Mouse (Mus musculus): ENCODE data around the gene Klhdc8b. TPM values are rescaled to one million over a fixed set of nuclear protein-coding genes. Genes with fewer than 3 reads are reported as not detected.

The Klhdc8b gene
- total RNA-seq, 2 experiments from 2014 or later = 17.6 to 21.3 TPM

- no peak for DNase-seq (ENCODE audit: extremely low spot score in 1 of 2, low spot score in 1 of 2)
Observed at GRCm38 (mm10) chr9:108398324-108398723, 63.1 kb downstream of the Klhdc8b start.

Other genes starting within 250 kb of the Klhdc8b start
- 10 to 100 TPM; 90.4 to 95.2 TPM for gene Dag1, start 197.6 kb downstream of the Klhdc8b start, total RNA-seq (2021)
- 100 to 1,000 TPM in 1 of 2 experiments, 10 to 100 TPM in 1; 93.0 to 121 TPM for gene Nicn1, start 171.2 kb downstream of the Klhdc8b start, total RNA-seq (2021)
- 10 to 100 TPM; 28.5 to 31.6 TPM for gene Amt, start 164.7 kb downstream of the Klhdc8b start, total RNA-seq (2021)
- gene Rhoa, start 155.5 kb downstream of the Klhdc8b start, total RNA-seq (2021) = 100 to 1,000 TPM; 167 to 187 TPM
- 10 to 100 TPM; 36.0 to 37.9 TPM for gene Tcta, start 155.4 kb downstream of the Klhdc8b start, total RNA-seq (2021)
- gene Gpx1, start 122.7 kb downstream of the Klhdc8b start, total RNA-seq (2021) = 10 to 100 TPM; 64.8 to 76.7 TPM
- 100 to 1,000 TPM; 102 to 108 TPM for gene Usp4, start 113.7 kb downstream of the Klhdc8b start, total RNA-seq (2021)
- 1 to 10 TPM; 1.4 to 2.4 TPM for gene 1700102P08Rik, start 68.8 kb downstream of the Klhdc8b start, total RNA-seq (2021)
- gene Ccdc36, start 33.1 kb downstream of the Klhdc8b start, total RNA-seq (2021) = under 1 TPM; 0.10 to 0.16 TPM
- gene BC048562, start 25.1 kb downstream of the Klhdc8b start, total RNA-seq (2021) = not detected
- gene Ccdc71, start 1.1 kb downstream of the Klhdc8b start, total RNA-seq (2021) = 10 to 100 TPM; 28.4 to 41.1 TPM
- gene Lamb2, start 18.2 kb upstream of the Klhdc8b start, total RNA-seq (2021) = 10 to 100 TPM; 25.9 to 27.8 TPM
- gene Usp19, start 29.0 kb upstream of the Klhdc8b start, total RNA-seq (2021) = 100 to 1,000 TPM; 127 to 155 TPM
- 10 to 100 TPM; 76.6 to 82.5 TPM for gene Qars, start 46.1 kb upstream of the Klhdc8b start, total RNA-seq (2021)
- 100 to 1,000 TPM; 133 to 142 TPM for gene Qrich1, start 55.2 kb upstream of the Klhdc8b start, total RNA-seq (2021)
- 10 to 100 TPM; 60.1 to 62.8 TPM for gene Impdh2, start 98.7 kb upstream of the Klhdc8b start, total RNA-seq (2021)
- 10 to 100 TPM; 54.3 to 70.4 TPM for gene Ndufaf3, start 105.9 kb upstream of the Klhdc8b start, total RNA-seq (2021)
- 100 to 1,000 TPM in 1 of 2 experiments, 10 to 100 TPM in 1; 95.4 to 107 TPM for gene Dalrd3, start 108.3 kb upstream of the Klhdc8b start, total RNA-seq (2021)
- gene Wdr6, start 117.2 kb upstream of the Klhdc8b start, total RNA-seq (2021) = 100 to 1,000 TPM; 116 to 134 TPM
- gene P4htm, start 136.1 kb upstream of the Klhdc8b start, total RNA-seq (2021) = 10 to 100 TPM; 92.0 to 97.8 TPM
- gene Arih2, start 187.8 kb upstream of the Klhdc8b start, total RNA-seq (2021) = 10 to 100 TPM; 49.3 to 53.9 TPM
- 10 to 100 TPM; 18.2 to 18.4 TPM for gene Slc25a20, start 200.5 kb upstream of the Klhdc8b start, total RNA-seq (2021)
- gene Prkar2a, start 227.7 kb upstream of the Klhdc8b start, total RNA-seq (2021) = 10 to 100 TPM; 38.7 to 38.8 TPM

Data from layer of hippocampus, postnatal 25 days (tissue).